Mouse (Mus musculus) neutrophil, adult 59 days (primary cell): ENCODE data around the gene Gm10322. TPM values are rescaled to one million over a fixed set of nuclear protein-coding genes. Genes with fewer than 3 reads are reported as not detected.

Experiments
- total RNA-seq, 2 experiments: library from RNA; stranded (reverse); gene quantifications; 1 replicate in 1 of 2; 2 replicates in 1 of 2; pipeline ENCODE4 v1.2.4; 2023

The Gm10322 gene
- total RNA-seq = not detected

DNA sequence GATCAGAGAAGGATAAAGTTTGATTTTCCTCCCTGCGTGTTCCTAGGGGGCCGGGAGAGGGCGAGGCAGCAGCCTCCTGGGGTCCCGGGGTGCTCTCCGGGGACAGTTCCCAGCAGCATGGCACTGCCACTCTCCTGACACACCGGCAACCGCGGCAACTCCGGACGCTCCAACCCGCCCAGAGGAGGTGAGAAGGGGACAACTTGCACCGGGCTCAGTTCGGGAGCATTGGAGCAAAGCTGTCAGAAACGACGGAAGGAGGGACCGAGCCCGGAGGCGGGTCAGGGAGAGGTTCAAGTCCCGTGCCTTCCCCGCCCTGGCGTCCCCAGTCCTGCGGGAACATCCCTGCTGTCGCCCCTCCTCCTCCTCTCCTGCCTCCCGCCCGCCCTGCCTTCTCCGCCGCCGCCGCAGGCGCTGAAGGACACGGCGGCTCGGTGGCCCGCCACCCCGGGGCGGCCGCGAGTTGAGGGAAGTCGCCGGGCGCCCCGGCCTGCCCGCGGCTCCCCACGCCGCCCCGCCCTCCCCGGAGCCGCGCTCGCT lies at the start of gene Gm10322:
Gene Gm10322 (plus strand): TSS at position 83 of the 540 bp plus-strand sequence.

DNA sequence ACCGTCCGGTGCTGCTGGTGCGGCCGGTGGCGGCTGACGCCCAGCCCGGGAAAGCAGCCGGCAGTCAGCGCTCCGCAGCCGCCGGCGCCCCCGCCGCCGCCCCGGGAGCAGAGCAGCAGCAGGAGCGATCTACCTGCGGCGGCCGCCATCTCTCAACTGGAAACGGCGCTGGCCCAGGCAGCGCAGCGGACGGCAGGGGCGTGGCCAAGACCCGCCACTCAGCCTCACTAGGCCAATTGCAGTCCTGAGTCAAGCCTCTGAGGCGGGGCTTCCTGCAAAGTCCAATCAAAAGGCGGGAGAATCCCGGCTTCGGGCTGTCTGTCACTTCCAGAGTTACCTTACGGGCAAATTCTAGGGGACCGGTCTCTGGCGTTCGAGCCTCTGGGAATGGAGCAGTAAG lies 659 bp downstream of the Gm10322 start, which contains the start of gene Mcu:
Gene Mcu (minus strand): TSS at position 171 of the 400 bp plus-strand sequence.

Other genes starting within 250 kb of the Gm10322 start
- gene Gm10273, start 220.4 kb upstream of the Gm10322 start, total RNA-seq = 1 to 10 TPM; 3.9 to 5.1 TPM
- gene Pla2g12b, start 212.4 kb upstream of the Gm10322 start, total RNA-seq = not detected
- under 1 TPM; 0.16 to 0.26 TPM for gene Oit3, start 174.3 kb upstream of the Gm10322 start, total RNA-seq
- gene Mcu, start 629 bp downstream of the Gm10322 start, total RNA-seq = 10 to 100 TPM; 55.5 to 60.6 TPM
- 100 to 1,000 TPM in 1 of 2 experiments, 10 to 100 TPM in 1; 85.5 to 105 TPM for gene Micu1, start 86.4 kb downstream of the Gm10322 start, total RNA-seq